Mouse (Mus musculus) WW6 (cell line): ENCODE measurements around the gene Ttll11.

Experiments
- DNase-seq: peaks from one replicate; pipeline ENCODE4 v3.0.0-alpha.2; 2013; ENCODE audit warnings: low read depth, low spot score

Ttll11 gene

DNA sequence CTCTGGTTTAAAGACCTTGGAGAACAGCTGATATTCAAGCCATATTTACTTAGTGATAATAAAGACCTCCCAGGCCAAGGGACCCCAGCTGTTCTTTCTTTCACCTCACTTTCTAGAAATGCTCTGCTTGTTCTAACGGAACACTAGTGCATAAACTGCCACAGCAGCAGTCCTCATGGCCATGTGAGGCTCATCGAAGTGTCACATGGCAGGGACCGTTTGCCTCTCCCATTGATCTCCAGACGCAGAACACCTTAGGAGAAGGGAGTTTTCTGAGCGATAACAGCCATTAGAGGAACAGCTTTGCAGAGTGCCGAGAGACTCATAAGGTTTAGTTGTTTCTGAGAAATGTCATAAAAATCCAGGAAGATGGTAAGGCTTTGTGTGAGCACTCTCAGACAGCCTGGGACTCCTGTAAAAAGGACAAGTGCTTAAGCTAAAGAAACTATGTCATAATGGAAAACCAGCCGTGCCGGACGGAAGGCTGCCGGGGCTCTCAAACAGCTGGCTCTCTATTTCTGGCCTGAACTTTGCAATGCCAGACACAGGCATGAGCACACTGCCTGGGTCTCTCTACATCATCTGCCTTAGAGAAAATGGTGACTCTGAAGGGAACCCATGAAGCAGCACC, 13.7 kb downstream of the Ttll11 start:
- DNase-seq, result no peak

DNA sequence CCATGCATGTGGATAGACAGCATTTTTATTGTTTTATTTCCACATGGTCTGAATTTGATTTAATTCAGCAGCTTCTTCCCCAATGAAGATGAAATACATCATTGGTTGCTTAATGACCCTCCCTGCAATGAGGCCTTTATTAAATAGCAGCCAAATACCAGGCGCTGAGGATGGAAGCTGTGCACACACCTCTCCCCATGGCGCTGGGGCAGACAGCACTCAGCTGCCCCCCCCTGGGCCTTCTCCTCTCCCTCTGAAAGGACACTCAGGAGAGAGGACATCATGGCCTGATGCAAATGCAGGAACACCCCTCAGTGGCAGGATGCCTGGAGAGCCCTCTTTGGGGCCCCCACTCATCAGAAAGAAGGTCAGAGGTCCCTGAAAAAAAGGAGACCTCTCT, 16.4 kb downstream of the Ttll11 start:
- DNase-seq, result no peak

DNA sequence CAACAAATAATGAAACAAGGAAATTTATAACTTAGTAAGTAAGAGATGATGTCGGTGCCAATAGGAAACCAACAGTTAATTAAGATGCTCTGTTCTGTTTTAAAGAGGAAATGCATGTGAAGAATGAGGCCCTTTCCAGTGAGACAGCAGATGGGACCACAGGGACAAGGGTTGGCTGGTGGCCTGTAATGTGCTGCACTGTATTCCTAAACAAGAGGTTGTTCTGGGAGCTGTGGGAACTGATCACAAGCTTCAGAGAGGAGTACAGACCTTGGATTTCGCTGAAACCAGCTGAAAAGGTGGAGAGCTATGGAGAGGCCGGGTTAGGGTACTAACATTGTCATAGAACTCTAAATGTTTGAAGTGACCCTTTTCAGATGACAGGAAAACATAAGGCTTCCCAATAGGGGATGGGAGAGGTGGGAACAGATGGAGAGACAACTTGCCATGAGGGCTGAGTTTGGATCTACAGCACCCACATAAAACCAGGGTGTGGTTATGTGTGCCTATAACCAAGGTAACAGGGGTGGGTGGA, 18.1 kb downstream of the Ttll11 start:
- DNase-seq, result no peak

DNA sequence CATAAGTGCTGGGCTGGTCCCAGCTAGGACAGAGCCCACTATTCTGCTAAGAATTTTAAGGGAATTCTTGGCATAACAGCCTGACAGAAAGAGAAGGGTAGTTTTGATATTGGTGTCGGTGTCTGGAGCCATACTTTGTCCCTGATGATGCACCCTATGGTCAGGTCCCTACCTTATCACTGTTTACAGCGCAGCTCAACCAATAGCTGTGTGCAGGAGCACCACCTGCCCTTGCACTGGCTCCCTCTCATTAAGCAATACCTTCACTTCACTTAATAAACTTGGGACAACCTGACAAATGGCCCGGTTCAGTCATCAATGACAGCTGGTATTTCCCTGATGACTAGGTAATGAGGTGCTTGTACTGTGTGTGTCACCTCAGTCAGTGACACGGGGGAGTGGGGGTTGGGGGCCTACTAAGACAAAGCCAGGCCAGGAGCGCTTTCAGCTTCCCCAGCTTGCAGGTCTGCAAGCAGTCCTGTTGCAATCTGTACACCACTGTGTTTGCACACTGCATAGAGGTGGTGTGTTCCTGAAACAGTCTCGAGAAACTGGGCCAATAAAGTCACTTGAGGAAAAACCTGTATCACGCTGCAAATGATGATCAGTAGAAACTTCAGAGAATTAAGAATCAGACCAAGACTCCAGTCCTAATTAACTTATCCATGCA, 22.1 kb downstream of the Ttll11 start:
- no peak for DNase-seq

DNA sequence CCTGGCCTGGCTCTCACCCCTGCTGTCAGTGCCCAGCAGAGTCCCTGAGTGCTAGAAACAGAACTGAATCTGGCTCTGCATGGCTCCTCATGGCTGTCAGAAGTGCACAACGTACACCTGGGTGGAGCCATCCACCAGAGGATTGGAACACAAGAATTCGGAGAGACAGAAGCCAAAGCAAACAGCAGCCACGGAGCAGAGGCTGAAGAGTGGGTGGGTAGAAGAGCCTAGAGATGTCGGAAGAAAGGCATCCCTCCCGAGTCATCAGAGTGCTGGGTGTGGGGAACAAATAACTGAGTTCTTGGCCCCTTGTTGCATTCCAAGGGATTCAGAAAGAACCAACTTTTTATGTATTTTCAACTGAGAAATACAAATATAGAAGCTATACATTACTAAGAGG, 24.5 kb downstream of the Ttll11 start:
- no peak for DNase-seq

- no peak for DNase-seq
Observed at GRCm38 (mm10) chr2:35952187-35952958, 27.3 kb downstream of the Ttll11 start.

GRCm38 (mm10) chr2:35944896-35945295, 34.8 kb downstream of the Ttll11 start:
- DNase-seq, result no peak

DNA sequence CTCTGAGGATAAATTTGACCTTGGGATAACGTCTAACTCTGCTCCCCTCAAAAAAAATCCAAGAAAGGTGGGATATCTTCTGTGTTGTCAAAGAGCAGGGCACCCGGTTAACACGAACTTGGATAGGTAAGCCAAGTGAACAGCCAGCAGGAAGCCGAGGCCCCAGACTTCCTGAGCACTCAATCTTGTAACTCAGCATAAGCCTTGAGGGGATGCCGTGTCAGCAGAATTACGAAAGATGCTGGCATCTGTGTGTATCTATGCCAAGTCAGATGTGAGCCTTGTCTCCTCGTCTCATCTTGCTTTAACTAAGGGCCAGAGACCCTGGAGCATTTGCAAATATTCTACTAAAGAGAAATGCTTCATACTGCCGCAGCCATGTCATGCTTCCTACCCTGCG, 36.8 kb downstream of the Ttll11 start:
- DNase-seq, result no peak

- DNase-seq, result no peak
Observed at GRCm38 (mm10) chr2:35935045-35935444, 44.7 kb downstream of the Ttll11 start.

- DNase-seq, result no peak
Observed at GRCm38 (mm10) chr2:35933116-35933515, 46.6 kb downstream of the Ttll11 start.

DNA sequence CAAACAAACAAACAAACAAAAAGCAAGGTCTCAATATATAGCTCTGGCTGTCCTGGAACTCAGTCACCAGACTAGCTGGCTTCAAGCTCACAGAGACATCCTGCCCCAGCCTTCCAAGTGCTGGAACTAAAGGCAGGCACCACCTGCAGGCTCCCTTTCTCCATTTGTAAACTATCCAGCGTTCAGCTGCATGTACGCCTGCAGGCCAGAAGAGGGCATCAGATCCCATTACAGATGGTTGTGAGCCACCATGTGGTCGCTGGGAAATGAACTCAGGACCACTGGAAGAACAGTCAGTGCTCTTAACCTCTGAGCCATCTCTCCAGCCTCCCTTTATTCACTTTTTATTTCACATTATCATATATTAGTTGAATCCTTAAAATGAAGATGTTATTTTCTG, 48.1 kb downstream of the Ttll11 start:
- no peak for DNase-seq

DNA sequence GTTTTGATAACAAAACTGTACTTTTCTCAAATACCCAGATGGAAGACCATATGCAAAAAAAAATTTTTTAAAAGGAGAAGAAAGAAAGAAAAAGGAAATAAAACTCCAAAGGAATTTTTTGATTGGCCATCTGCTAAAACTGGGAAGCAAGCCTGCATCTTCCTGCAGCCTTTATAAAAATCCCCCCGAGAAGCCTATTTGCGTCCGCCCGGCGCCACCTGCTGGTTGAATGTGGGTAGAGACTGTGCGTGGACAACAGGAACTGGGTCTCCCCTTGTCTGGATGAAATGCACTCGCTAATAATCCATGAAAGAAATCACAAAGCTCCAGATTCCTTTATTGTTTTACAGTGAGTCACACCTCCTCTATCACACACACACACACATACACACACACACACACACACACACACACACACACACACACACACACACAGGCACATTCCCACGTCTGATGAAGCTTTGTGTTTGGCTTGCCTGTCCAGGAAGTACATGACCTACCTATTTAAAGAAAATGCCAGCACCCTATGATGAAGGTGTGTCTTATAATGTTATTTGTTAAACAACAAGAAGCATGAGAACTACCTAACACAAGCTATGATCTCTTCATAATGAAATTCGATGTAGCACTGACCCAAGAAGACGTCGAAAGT, 49.1 kb downstream of the Ttll11 start:
- no peak for DNase-seq

- no peak for DNase-seq
Observed at GRCm38 (mm10) chr2:35928133-35928532, 51.6 kb downstream of the Ttll11 start.

GRCm38 (mm10) chr2:35924947-35925346, 54.8 kb downstream of the Ttll11 start:
- DNase-seq, result no peak

- no peak for DNase-seq
Observed at GRCm38 (mm10) chr2:35922956-35923355, 56.8 kb downstream of the Ttll11 start.

- DNase-seq, result no peak
Observed at GRCm38 (mm10) chr2:35912090-35912489, 67.6 kb downstream of the Ttll11 start.

DNA sequence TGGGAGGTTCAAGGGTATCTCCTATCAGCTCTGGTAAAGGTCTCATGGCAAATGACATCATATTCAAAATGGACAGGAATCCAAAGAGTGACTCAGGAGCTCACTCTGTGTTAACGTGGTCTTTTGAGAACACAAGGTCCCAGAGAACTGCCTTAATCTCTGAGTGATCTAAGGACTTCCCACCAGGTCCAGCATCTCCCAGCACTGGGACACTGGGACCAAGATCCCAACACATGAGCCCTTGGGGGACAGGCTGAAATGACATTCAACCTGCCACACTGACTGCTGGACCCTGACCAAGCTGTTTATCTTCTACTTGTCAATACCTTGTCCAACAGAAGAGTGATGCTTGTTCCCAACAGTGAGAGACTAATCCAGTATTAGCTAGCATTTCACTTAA, 68.0 kb downstream of the Ttll11 start:
- DNase-seq, result no peak

DNA sequence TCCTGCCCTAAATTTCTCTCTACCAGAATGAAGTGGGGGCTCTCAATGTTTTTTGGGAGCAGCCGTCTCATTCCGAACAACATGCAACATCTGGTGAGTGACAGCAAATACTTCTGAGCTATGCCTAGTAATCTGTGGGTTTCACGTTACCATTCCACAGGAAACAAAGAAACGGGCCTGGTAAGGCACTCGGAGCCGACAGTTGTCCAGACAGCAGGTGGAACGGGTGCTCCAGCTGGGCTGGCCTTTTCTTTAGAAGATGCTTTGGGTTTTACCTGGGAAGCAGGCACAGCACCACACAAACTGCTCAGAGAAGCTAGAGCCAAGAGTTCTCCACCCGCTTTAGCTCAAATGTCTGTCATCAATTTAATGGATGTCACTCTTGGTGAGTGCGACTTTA, 69.0 kb downstream of the Ttll11 start:
- DNase-seq, result no peak

GRCm38 (mm10) chr2:35909353-35909752, 70.4 kb downstream of the Ttll11 start:
- DNase-seq, result no peak

DNA sequence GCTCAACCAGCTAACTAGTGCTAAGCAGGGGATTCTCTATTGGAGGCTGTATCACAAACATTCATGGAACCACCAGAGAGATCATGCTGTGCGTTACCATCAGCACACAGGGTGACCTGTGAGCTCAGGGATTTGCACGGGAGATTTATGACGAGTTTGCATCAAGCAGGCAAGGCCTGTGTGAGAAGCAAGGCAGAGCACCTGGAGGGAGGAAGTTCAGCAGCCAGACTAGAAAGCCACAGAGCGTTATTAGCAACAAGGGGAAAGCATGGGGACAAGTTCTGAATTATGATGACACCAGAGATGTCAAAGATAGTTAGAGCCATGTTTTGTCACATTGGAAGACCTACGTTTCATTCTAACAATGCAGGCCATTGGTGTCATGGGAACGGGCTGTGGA, 72.1 kb downstream of the Ttll11 start:
- no peak for DNase-seq

DNA sequence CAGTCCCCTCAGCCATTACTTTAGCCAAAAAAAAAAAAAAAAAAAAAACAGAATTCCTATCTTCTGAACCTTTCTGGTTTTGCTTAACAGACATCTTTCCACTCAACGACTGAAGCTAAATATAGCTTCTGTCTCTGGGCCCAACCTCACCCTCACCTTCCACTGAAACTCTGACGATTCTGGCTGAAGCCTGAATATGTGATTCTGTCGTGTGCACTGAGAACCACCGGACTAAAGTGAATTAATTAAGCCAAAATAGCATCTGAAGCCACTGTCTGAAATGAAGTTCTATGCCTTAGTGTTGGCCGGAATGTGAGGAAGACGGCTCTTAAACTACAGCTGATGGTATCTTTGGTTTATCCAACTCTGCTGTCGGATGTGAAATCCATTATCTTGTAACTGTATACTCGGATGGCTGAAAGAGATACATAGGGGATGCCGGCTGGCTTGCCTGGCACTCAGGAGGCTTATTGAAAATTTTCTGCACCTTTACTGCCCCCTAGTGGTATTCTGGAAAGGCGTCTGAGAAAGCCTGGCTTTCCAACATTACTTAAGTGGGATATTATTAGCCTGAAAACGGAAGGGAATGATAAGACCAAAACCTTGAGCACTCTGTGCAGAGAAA, 73.4 kb downstream of the Ttll11 start:
- no peak for DNase-seq

DNA sequence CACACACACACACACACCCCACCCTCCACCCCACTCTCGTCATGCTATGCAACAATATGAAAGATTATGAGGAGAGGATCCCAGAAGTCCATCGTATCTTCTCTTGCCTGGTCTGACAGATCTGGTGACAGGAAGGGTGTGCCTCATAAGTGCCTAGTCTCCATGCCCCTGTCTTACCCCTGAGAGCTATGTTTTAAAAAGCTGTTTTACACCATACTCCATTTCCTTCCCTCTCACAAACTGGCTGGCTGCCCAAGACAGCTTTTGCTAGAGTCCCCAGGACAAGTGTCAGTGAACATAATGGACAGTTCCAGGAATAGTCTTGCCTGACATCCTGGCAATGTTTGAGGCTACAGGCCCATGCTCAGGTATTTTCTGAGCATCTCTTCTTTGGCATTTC, 78.9 kb downstream of the Ttll11 start:
- no peak for DNase-seq
